Mouse (Mus musculus): ENCODE data around the gene Clip4.

GRCm38 (mm10) chr17:71780490-71780889, 12.2 kb downstream of the Clip4 start:
- TF ChIP-seq CTCF (conservative IDR thresholded peaks at IDR 0.05; ENCODE audit: low read length): no peak
- TF ChIP-seq POU5F1 (IDR thresholded peaks at IDR 0.05; ENCODE audit: borderline replicate concordance, low read length): no peak

Measured in E14TG2a.4 (cell line).